In the genomic region with DNA sequence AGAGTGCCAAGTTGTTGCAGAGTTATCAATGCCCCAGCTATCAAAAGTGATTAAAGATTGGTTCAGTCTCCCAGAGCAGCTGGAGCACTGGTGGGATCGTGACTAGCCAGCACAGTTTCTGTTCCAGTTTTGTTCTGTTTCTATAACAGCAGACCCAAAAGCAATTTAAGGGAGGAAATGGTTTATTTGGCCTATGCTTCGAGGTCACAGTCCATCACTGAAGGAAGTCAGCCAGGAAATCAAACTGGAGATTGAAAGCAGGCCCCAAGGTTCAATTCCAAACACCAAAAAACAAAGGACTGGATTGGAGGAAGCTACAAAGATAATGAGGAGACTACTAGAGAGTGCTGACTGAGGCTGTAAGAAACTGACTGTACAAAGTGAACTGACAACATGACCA, we compare ENCODE assay signal across 26 mouse cellular contexts.
DNase-seq lines count a peak whose midpoint lies in the region; ATAC-seq and TF ChIP-seq lines count a peak whose summit lies in the region.
"Had no signal": no experiment of that assay in that cellular context is flagged by ENCODE, and none has a peak within 500 bp of the region (broad histone marks: within the 10 kb centered on the region; RNA-seq: fewer than 3 reads in every experiment).

No protein-coding gene starts in this region.

- no peak overlapping the region for H3K4me2 ChIP-seq in intestine, postnatal 0 days (replicated peaks; ENCODE audit: low read depth)
- H3K4me2 ChIP-seq in intestine, embryonic 15.5 days (replicated peaks): no peak overlapping the region
- H3K4me2 ChIP-seq: embryonic facial prominence, embryonic 13.5 days; forebrain, embryonic 12.5 days; forebrain, embryonic 15.5 days; heart, embryonic 13.5 days; hindbrain, embryonic 14.5 days had no signal

- no peak for TF ChIP-seq CTCF in intestine, postnatal 0 days (IDR thresholded peaks at IDR 0.05; ENCODE audit: low read depth)

- H3K4me3 ChIP-seq in intestine, postnatal 0 days (ENCODE audit: low read depth, low read length): no peak overlapping the region
- H3K4me3 ChIP-seq in intestine, embryonic 15.5 days (replicated peaks): no peak overlapping the region
- H3K4me3 ChIP-seq in brown adipose tissue, adult 24 weeks (ENCODE audit: insufficient read depth, low read depth, low read length): no peak overlapping the region
- H3K4me3 ChIP-seq: embryonic facial prominence, embryonic 10.5 days; embryonic facial prominence, embryonic 13.5 days; erythroblast, embryonic 14.5 days; forebrain, embryonic 12.5 days; forebrain, embryonic 15.5 days; heart, adult 2 months; heart, embryonic 13.5 days had no signal

- peak; percentile 16 for DNase-seq in kidney, postnatal 14 days
- no peak for DNase-seq in kidney, adult 9 months
- DNase-seq in left cerebral cortex, adult 8-10 months (ENCODE audit: low spot score in 2 of 2): no peak
- DNase-seq: adrenal gland, adult 2 months; adrenal gland, postnatal 14 days; cerebellum, adult 11-12 months; cerebellum, adult 8-10 months; cerebellum, postnatal 10 days; cerebellum, postnatal 36 days; embryo, embryonic 11 days; gastrocnemius, postnatal 25 days; heart, adult 2 months; heart, postnatal 14 days; heart, postnatal 4 days had no signal

- H3K9ac ChIP-seq in intestine, postnatal 0 days (ENCODE audit: low read depth, low read length): no peak overlapping the region
- no peak overlapping the region for H3K9ac ChIP-seq in intestine, embryonic 15.5 days
- H3K9ac ChIP-seq: embryonic facial prominence, embryonic 13.5 days; forebrain, embryonic 12.5 days; forebrain, embryonic 15.5 days; heart, embryonic 13.5 days; hindbrain, embryonic 14.5 days had no signal

- H3K36me3 ChIP-seq in intestine, postnatal 0 days (ENCODE audit: control insufficient read depth, insufficient read depth): no peaks in the 10 kb centered on the region
- H3K36me3 ChIP-seq in intestine, embryonic 15.5 days: no peaks in the 10 kb centered on the region
- H3K36me3 ChIP-seq: embryonic facial prominence, embryonic 10.5 days; embryonic facial prominence, embryonic 13.5 days; forebrain, embryonic 12.5 days; forebrain, embryonic 15.5 days; heart, embryonic 13.5 days had no signal

- 0 out of 2 replicates have a peak, but pooled peaks have one; percentile 28 for ATAC-seq in intestine, postnatal 0 days
- ATAC-seq in intestine, embryonic 15.5 days: no peak
- ATAC-seq: CD4-positive, CD25-positive, alpha-beta regulatory T cell, adult 4 months; forebrain, embryonic 15.5 days; hindbrain, postnatal 0 days had no signal

- H3K9me3 ChIP-seq in intestine, postnatal 0 days (ENCODE audit: control insufficient read depth): no peaks in the 10 kb centered on the region
- H3K9me3 ChIP-seq in intestine, embryonic 15.5 days: no peaks in the 10 kb centered on the region
- H3K9me3 ChIP-seq: embryonic facial prominence, embryonic 10.5 days; embryonic facial prominence, embryonic 13.5 days; forebrain, embryonic 12.5 days; forebrain, embryonic 15.5 days had no signal

- no peak overlapping the region for H3K27ac ChIP-seq in intestine, postnatal 0 days (ENCODE audit: low read depth, low read length)
- no peak overlapping the region for H3K27ac ChIP-seq in intestine, embryonic 15.5 days
- 0 out of 2 replicates have a peak overlapping the region, but pooled peaks have one; percentile 15 for H3K27ac ChIP-seq in brown adipose tissue, adult 24 weeks (replicated peaks; ENCODE audit: low read depth, low read length)
- H3K27ac ChIP-seq: embryonic facial prominence, embryonic 10.5 days; embryonic facial prominence, embryonic 13.5 days; forebrain, embryonic 12.5 days; forebrain, embryonic 15.5 days; heart, adult 2 months; heart, embryonic 13.5 days; hindbrain, embryonic 14.5 days; hindbrain, postnatal 0 days had no signal

- H3K27me3 ChIP-seq in intestine, postnatal 0 days (replicated peaks; ENCODE audit: control insufficient read depth, insufficient read depth, low read length): no peaks in the 10 kb centered on the region
- no peaks in the 10 kb centered on the region for H3K27me3 ChIP-seq in intestine, embryonic 15.5 days (replicated peaks)
- H3K27me3 ChIP-seq: embryonic facial prominence, embryonic 13.5 days; forebrain, embryonic 12.5 days; forebrain, embryonic 15.5 days; heart, embryonic 13.5 days had no signal

- no peaks in the 10 kb centered on the region for H3K4me1 ChIP-seq in intestine, postnatal 0 days (replicated peaks; ENCODE audit: control insufficient read depth, insufficient read depth, low read length)
- H3K4me1 ChIP-seq in intestine, embryonic 15.5 days (replicated peaks): no peaks in the 10 kb centered on the region
- H3K4me1 ChIP-seq in brown adipose tissue, adult 24 weeks (ENCODE audit: control insufficient read depth, insufficient read depth, insufficient read length, low read length): no peaks in the 10 kb centered on the region
- H3K4me1 ChIP-seq: embryonic facial prominence, embryonic 10.5 days; embryonic facial prominence, embryonic 13.5 days; forebrain, embryonic 12.5 days; forebrain, embryonic 15.5 days; heart, embryonic 13.5 days had no signal

- WGBS in intestine, postnatal 0 days: 52% methylated on average over 2 of the region's 2 CpGs
- 34% methylated on average over 2 of the region's 2 CpGs for WGBS in intestine, embryonic 15.5 days
